Mouse (Mus musculus) T-cell, adult 66 days (primary cell): ENCODE measurements around the gene Myl4. TPM values are rescaled to one million over a fixed set of nuclear protein-coding genes. Genes with fewer than 3 reads are reported as not detected.

ENCODE experiments used
- total RNA-seq, 2 experiments: library from RNA; stranded (reverse); gene quantifications; 3 replicates in 1 of 2; 4 replicates in 1 of 2; pipeline ENCODE4 v1.2.4; 2023

Myl4 gene
- 1 to 10 TPM; 3.4 to 3.7 TPM for total RNA-seq

DNA sequence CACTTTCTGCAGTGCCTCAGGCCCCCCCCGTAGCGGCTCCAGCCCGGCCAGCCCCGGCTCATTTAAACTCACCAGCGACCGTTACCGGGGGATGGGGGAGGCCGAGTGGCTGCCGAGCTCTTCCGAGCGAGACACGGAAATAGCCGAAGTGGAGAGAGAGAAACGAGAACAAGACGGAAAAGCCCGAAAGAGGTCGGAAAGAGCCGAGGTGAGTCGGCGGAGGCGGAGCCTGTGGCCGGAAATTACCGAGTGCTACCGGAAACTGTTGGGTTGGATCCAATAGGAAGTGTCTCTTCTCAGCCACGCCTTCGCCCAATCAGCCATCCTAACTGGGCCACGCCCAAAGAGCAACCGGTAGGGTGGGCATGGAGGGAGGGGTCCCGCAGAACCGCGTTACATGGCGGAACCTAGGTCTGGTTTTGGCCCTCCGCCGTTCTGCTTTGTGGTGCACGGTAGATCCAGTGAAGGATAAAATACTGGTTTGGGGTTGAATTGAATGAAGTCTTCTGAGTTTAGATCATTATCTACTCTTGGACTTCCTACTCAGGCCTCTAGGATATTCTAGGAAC lies at the start of gene Myl4, which contains the start of gene Cdc27:
Gene Myl4, plus strand, starts transcription at position 258 of the 569 bp plus-strand sequence.
Gene Cdc27, minus strand, starts transcription at position 215 of the 569 bp plus-strand sequence.

DNA sequence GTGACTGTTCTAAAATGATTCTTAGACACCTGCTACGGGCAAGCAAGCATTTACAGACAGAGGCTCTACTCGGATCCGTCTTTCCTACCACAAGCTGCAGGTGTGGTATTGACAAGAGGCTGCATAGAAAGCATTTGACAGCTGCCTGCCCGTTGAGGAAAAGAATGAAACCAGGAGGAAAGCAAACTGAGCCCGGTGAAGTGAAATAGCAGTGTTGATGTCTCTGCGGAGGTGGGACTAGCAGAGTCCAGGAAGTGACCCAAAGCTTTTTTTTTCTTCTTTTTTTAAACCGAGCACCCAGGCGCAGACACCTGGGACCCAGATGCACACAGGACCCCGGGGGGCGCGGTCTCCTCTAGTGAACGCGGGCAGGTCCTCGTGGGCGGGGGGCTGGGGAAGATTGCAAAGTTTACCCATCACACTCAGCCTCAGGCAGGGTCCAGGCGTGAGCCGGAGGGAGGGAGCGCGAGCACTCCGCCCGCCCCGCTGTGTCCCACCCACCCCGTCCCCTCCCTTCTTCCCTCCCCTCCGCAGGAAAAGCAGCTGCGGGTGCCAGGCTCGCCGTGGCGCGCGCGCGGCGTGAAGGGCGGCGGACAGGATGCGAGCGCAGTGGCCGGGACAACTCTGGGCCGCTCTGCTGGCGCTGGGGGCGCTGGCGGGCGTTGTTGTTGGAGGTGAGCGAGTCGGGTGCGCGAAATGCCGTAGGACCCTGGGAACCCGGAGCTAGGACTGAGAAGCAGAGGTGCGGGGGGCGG lies 57.2 kb downstream of the Myl4 start, which contains the start of gene Itgb3:
Gene Itgb3, plus strand, starts transcription at position 510 of the 755 bp plus-strand sequence.

Other genes with a start within 250 kb of the Myl4 start
- gene Kansl1, start 81.8 kb upstream of the Myl4 start, total RNA-seq: 100 to 1,000 TPM; 129 to 130 TPM
- 10 to 100 TPM; 35.6 to 46.6 TPM for gene Cdc27, start within 50 bp of the Myl4 start, total RNA-seq
- 10 to 100 TPM; 89.1 to 96.8 TPM for gene Itgb3, start 57.3 kb downstream of the Myl4 start, total RNA-seq
- gene Gm11639, start 135.0 kb downstream of the Myl4 start, total RNA-seq: under 1 TPM; 0.09 to 0.33 TPM